Mouse (Mus musculus) cerebellum, adult 9-11 months (tissue): ENCODE data around the gene Hs6st3.
A peak's percentile ranks its signal among the peaks of the same experiment; 100 is the strongest.

ENCODE experiments used
- DNase-seq: peaks from one replicate; pipeline ENCODE4 v3.0.0; 2022

Hs6st3 gene

DNA sequence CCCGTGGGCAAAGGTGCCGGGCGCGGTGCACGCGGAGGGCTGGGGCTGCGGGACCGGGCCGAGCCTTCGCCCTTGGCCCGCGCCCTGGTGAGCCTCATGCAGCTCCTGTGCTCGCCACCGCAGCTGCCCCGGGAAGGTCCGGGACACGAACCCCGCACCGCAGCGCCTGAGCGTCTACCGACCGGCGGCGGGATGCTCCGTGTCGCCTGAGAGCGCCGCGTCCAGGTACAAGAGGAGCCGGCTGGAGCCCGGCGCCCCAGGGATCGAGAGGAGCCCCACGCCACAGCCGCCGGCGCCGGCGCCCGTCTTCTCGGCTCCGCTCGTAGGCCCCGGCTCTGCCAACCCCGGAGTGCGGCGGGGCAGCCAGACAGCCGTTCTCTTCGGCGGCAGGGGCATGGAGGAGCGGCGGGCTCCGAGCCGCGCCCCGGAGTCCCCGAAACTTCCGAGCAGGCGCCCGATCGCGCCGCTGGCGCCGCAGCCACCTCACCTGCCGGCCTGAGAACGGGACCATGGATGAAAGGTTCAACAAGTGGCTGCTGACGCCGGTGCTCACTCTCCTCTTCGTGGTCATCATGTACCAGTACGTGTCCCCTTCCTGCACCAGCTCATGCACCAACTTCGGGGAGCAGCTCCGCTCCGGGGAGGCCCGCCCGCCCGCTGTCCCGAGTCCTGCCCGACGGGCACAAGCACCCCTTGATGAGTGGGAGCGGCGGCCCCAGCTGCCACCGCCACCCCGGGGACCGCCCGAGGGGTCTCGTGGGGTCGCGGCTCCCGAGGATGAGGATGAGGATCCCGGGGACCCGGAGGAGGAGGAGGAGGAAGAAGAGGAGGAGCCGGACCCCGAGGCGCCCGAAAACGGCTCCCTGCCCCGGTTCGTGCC is at the start of gene Hs6st3:
Gene Hs6st3, plus strand, starts transcription at position 436 of the 880 bp plus-strand sequence.
- DNase-seq = peak; percentile 56

DNA sequence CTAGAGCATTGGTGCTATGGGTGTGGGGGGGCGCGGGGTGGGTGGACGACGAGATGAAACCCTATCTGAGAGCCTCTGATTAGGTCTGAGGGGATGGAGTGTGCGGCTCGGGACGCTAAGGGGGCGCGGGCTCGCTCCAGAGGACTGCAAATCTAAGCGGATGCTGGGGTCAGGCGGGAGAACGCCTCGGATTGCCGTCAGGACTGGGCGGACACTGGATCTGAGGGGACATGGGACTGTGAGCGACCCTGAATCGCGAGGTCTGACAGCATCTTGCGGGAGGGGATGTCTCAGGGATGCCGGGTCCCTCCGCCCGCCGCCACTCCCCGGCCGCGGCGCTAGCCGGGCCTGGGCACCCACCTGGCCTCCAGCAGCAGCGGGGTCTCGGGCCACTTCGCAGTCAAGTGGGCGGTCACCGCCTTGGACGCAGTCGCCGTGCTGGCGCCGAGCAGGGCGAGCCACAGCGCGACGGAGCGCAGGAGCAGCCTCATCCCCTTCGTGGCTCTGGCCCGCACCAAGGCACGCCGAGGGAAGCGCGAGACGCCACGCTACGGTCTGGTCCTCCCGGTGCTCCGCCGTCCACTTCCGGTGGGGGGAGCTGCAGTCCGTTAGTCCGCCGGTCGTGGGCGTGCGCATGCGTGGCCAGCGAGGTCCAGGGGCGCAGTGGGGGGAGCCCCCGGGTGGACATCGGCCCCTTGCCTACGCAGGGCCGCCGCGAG is 39.1 kb upstream of the Hs6st3 start, which contains the start of gene Uggt2:
Gene Uggt2, minus strand, starts transcription at position 580 of the 719 bp plus-strand sequence.
- DNase-seq = peak; percentile 94

DNA sequence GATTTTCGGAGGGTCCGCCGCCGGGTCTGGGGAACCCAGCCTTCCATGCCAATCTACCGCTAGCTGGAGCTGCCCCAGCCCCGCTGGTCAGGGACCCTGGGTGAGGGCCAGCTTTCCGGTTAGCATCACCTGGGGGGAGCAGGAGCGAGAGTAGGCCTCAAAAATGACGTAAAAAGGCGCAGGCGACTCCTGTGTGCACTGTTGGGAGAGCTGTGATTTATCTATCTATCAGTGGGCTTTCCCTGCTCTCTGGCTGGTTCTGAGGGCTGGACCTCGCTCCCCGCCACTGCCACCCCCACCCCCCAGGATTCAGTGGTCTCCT is 38.6 kb upstream of the Hs6st3 start:
- DNase-seq = no peak

DNA sequence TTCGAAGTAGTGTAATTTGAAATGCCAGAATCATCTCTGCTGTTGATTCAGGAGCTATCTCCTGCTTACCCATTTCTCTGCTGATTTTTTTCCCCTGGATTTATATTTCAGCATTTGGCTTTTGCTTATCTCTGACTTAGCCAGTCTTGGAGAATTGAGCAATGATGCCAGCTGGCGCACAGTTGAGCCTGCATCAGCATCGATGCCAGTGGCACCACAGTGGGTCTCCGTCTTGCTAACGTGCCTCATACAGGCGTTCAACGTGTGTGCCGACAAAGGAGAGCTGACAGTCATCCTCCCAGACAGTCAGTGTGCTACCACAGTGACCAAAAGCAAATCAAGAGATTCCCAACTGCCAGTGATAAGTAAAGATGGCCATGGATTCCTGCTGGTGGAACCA is 30.6 kb upstream of the Hs6st3 start:
- DNase-seq = peak; percentile 41

DNA sequence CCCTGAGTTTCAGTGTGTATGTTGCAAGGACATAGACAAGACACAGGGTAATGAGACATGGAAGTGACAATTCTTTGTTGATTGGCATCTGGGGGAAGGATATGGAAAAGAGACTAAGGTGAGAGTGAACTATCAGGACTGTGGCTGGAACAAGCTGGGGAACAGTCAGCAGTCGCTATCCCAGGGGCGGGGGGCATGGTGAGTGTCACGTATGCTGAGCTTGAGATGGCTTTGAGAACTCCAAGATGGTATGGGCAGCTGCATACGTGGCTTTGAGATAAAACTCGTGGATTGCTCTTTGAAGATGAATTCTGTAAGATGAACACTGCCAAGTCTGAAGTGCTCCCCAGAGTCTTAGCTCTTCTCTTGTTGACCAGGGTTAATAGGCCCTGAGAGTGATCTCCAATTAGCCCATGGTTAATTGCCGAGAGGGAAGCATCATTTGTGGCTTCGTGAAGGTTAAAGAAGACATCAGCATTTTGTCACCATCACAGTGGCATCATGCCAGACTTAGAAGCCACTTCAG is 29.3 kb upstream of the Hs6st3 start:
- DNase-seq = no peak

DNA sequence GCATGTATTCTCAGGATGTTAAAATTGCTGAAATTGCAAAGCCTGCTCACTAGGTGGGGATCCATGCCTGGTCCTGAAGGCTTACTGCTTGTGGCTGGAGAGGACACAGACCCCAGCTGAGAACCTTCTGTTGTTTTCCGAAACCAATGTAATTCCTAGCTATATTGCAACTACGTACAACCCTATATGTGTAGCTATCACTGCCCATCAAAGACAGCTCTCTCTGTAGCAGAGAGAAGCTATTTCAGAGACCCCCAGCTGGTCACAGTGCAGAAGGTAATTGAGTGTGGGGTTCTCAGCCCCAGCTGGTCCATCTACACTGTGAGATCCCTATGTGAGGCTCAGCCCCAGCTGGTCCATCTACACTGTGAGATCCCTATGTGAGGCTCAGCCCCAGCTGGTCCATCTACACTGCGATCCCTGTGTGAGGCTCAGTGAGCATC is 28.3 kb upstream of the Hs6st3 start:
- no peak for DNase-seq

DNA sequence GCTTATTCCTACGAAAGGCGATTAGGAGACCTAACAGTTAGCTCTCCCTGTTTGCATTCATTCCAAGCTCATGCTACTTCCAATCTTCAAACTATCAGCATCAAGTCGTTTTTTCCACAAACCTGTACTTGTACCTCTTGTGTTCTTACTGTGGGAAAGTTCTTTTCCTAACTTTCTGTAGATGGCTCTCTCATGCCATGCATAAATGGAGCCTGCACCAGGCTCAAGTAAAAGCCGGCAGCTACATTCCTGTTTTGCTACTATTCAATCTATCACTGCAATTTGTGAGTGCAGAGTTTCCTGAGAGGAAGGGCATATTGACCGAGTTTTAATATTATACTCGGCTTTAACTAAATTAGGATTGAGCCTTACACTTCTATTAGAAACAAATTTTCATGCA is 25.6 kb upstream of the Hs6st3 start:
- no peak for DNase-seq

DNA sequence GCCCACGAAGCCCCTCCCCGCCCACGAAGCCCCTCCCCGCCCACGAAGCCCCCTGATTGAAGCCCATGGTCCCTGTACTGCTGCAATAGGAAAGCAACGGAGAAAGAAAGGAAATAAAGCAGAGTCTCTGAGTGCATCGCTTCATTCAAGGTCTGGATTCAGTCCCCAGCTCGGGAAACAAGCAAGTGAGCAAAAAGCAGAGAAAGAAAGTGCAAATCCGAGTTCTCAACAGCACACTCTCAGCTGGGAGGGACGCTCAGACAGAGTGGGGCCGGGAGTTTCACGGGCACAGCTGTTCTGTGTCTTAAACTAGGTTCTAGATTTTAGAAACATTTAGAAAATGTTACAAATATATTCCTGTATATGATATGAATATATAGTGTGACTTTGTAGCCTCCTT is 14.6 kb upstream of the Hs6st3 start:
- no peak for DNase-seq

DNA sequence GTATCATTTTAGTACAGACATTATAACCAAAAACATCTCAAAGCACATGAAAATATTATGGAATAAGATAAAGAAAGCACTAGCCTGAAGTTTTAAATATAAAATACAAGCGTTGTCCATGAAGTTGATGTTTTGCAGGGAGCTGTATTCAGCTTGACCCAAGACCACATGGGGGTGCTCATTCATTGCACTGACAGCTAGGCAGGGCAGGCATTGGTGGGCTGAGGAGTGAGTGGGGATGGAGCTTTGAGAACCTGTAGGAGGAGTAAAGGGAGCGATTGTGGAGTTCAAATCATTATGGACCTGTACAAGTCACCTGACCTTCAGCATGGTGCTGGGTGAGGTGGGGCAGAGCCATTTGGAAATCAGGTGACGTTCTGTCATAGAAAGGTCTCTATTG is 14.1 kb upstream of the Hs6st3 start:
- no peak for DNase-seq

DNA sequence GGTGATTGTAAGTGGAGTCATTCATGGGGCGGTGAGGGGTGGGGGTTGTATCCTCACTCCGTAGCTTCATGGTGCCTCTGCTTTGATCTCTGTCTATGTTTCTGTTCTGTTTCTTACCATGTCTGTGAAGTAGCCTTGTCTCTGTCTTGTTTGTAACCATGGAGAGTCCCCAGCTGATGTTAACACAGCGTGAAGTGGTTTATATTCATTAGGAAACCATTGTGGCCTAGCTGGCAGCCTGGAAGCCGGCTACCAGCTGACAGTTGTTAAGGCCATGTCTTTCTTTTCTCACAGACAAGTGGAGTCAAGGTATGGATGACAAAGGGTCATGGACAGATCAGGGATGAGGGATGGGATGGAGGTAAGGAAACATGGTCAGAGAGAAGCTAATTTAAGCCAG is 12.3 kb upstream of the Hs6st3 start:
- no peak for DNase-seq

DNA sequence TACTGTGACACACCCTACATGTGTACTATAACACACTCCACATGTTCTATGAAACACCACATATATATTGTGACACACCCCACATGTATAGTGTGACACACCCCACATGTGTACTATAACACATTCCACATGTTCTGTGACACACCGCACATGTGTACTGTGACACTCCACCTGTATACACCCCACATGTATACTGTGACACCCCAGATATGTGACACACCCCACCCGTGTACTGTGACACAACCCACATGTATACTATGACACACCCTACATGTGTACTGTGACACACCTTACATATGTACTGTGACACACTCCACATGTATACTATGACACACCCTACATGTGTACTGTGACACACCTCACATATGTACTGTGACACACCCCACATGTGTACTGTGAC is 10.8 kb upstream of the Hs6st3 start:
- DNase-seq = no peak

DNA sequence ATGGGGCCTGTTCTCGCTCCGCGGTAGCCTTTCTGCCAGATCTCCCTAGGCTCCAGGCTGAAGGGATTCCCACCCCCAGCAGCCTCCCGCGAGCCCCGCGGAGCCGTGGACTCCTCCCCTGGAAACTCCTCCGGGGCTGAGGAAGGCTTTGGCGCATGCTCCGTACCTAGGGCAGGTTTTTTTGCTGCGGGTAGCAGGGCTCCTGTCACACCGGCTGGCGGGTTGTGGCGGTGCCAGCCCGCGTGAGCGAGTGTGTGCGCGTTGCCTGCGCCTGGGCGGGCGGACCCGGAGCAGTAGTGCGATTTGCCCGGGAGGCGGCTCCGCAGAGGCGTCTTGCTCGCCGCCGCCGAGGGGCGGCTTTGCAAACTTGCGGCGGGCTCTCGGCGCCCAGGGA is 632 bp upstream of the Hs6st3 start:
- peak; percentile 93 for DNase-seq

DNA sequence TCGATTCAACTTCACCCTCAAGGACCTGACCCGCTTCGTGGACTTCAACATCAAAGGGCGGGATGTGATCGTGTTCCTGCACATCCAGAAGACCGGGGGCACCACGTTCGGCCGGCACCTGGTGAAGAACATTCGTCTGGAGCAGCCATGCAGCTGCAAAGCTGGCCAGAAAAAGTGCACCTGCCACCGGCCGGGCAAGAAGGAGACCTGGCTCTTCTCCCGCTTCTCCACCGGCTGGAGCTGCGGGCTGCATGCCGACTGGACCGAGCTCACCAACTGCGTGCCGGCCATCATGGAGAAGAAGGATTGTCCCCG is 602 bp downstream of the Hs6st3 start:
- peak; percentile 54 for DNase-seq

DNA sequence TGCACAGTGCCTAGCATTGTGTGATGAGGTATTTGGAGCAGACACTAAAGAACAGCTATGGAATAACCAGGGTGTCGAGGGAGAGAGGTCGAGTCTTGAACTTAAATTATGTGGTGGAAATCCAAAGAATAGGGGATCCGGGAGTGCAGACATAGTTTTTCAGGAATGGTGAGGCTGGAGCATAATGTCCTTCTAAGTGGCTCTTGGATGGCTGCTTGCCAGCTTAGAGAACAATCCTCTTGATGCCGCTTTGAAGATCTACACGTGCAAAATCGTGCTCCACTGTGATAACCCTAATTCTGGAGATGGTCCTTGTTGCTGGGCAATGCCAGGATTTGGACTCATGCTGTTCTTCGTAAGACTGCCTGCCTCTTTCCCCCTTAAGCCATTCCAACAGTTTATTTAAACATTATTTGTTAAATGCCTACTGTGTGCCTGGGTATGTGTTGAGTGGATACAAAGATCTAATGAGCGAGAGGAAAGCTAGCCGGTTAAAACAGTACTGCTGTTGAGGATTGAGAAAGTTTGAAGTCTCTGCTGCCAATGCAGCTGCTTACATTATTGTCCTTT is 1.3 kb downstream of the Hs6st3 start:
- DNase-seq = peak; percentile 28

DNA sequence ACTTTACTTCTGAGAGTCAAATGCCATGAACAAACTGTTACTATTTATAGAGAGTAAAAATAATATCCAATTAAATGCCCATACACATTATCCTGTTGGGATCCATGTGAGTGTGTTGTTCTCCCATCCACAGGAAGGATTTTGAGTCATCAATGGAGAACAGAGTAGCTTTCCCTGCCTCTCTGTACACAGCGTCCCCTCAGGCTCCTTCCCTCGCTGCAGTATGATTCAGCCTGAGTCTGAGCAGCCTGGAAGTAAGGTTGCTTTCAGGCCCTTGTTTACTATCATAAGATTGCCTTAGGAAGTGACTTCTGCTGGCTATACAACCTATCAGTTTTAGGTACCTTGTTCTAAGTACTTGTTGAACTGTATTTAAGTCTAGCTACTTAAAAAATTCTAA is 14.9 kb downstream of the Hs6st3 start:
- no peak for DNase-seq

DNA sequence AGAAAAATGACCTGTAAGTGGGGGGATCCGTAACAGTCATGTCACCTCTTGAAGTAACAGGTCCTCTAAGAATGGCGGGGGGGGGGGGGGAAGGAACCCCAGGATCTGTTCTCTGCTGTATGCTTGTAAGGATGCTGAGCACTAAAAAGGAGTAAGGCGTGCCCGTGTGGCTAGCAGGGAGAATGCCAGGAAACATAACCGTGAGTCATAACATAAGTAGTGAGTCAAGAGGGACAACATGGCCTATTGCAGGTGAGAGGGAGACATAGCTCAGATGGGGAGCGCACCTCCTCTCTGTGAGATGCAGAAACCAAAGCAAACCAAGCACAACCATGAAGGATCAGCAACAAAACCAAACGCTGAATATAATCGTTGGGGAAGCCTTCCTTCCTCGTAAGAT is 55.8 kb downstream of the Hs6st3 start:
- DNase-seq = no peak

DNA sequence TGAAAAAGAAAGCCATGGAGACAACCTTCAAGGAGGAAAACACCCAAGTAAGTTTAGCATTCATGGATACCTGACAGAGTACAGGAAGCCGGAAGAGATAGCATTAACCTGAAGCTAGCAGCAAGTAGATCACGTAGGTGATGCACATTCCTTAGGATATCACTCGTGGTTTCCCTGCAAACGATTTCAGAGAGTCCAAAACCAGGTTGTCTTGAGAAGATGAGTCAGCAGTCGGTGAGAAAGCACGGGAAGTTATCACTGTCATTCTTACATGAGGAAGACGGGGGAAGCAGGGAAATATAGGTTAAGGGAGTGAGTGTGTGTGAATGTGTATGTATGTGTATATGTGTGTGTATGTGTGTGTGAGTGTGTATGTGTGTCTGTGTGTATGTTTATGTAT is 65.4 kb downstream of the Hs6st3 start:
- no peak for DNase-seq

DNA sequence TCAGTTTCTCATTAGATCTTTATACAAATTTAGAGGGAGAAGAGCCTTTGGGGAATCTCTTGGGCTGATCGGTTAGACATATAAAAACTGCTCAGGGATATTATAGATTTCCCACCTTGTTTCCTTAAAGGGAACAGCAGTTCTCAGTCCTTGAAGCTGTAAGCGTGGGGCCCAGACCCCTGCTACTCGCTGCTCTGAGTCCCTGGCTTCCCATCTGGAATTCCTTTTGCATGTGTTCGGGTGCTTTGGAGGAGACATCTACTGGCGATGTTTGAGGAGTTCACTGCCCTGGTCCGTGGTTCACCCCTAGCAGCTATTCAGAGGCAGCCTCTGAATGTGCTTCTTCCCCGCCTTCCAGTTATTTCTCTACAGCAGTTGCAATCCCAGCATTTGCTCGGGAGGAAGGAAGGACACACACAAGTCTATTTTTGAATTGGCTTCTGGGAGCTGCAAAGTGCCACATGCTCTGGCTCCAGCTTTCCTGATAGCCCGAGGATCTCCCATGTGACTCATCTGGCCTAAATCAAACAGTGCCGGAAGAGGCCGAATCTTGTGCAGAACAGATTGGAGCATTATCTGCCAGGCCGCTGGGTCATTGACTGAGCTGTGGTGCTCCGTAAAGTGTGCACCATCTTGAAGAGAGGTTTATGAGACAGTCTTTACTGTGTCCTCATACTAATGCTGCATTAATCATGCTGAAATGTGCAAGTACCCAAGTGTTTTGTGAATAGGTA is 77.6 kb downstream of the Hs6st3 start:
- no peak for DNase-seq

DNA sequence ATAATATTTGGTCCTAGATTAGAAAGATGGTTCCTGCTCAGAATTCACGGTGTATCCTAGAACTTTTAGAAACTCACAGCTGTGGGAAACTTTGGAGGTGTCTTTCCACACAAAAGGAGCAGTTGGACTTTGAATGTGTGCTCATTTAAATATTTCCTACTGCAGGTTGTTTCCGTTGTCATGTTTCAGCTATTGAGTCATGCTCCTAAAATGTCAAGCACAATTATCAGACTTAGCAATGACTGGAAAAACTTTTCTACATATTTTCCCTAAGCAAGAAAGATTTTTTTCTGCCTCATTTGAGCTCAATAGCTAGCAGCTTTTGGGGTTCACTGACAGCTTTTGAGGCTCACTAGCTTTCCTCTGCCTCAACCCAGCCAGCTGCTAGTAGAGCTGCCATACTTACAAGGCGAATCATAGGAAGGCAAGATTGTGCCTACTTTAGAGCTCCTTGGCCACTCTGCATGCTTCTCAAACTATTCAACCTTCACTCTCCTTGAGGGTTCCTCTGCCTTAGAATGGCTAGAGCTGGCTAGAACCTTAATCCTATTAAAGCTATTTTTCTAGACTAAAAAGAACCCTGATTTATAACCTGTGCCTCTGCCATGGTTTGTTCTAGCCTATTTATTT is 89.7 kb downstream of the Hs6st3 start:
- no peak for DNase-seq

DNA sequence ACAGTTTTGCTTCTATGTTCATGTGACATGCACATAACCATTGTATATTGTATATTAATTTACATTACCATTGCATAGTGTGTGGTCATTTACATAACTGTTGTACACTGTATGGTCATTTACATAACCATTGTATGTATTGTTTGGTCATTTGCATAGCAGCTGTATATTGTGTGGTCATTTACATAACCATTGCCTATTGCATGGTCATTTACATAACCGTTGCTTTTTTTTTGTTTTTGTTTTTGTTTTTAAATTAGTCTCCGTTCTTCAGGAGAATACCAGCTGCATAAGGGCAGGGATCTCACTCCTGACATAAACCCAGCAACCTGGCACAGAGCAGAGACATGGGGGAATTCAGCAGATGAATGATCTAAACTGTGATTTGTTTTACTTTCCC is 95.5 kb downstream of the Hs6st3 start:
- no peak for DNase-seq

DNA sequence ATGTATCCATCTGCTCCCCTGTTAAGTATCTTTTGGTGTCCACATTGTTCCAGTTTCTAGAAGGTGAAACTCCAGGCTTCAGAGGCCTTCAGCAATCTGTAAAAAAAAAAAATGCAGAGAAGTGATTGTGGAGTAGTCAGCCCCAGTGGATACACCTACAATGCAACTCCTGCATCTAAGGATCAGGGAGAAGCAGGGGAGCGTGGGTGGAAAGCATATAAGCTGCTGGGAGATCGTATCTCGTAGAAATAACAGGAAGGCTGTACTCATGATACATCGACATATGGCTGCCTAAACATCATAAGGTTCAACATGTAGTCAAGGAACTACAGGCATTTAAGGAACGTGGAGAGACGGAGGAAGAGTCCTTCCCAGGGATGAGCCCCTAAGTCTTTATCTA is 109.0 kb downstream of the Hs6st3 start:
- DNase-seq = no peak

DNA sequence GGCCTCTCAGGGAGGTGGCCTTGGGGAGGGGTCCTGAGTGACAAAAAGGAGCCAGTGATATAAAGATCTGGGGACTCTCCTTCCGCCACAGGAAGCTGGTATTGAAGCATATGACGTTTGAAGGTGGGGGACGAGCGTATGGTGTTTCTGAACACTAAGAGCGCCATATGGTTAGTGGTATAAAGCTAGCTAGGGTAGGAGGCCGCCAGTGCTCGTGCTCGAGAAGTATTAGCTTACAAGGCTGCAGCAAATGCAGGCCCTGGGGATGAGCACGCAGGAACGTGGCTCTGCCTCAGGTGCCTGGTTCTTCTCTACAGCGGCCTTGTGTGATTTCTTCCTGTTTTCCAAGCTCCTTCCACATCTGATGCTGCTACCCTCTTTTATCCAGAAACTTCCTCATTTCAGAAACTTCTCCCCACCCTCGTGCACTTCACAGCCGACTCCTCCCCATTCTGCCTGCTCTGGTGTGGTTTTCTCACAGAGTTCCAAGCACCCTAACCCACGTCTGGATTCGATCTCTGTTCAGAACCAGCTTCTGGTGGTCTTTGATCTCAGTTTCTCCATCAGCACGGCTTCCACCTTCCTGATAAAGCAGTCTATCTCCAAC is 110.0 kb downstream of the Hs6st3 start:
- DNase-seq = no peak
